Mouse (Mus musculus): ENCODE results near the gene Gtpbp4. TPM values are rescaled to one million over a fixed set of nuclear protein-coding genes. Genes with fewer than 3 reads are reported as not detected.

Gtpbp4 gene
- polyA plus RNA-seq (2015; fragmentation: Nextera tagmentation; extraction: Ambion mirVana): 93.0 and 95.0 TPM in 2 replicates

DNA sequence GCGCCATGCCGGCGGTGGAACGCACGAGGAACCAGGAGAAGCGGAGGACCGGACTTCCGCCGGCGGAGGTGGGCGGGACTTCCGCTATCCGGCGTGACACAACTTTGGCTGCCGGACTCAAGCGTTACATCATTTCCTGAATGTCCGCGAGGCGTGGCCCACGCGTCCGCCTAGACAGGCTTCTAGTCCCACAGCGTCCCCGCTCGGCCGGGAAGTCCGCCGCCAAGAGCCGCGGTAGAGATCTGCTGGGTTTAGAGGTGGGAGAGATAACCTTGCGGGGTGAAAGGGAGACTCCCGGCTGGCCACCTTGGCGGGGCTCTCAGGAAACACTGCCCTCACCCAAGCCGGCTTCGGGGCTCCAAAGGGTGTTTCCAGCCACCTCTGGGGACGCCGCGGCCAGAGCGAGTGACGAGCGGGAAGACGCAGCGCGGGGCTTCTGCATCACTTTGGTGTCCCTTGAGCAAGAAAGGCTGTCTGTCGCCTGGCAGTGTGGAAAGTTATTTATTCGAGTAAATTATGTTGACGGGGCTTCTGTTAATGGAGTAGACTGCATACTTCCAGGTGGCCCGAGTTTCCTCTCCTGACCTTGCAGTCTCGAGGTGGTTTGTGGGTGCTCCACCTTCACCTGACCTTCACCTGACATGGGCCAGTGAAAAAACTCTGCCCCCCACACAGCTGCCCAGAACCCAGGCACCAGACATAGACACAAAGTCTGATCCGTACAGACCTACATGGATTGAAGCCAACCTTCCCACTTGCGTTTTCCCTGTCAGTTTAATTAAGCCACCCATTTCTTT is at the start of gene Gtpbp4:
TSS of gene Gtpbp4 (minus strand) at position 94 of the 797 bp plus-strand sequence.
- Histone ChIP-seq H3K27me3 (no peaks in the 10 kb centered on the region), H3K27ac (peak within 1 kb of the TSS; percentile 69), H3K9me3 (no peaks in the 10 kb centered on the region), H3K4me2 (replicated peaks) (peak within 1 kb of the TSS; percentile 91), H3K9ac (peak within 1 kb of the TSS; percentile 88), H3K4me3 (peak within 1 kb of the TSS; percentile 98), H3K4me1 (peaks cover 12% of the 10 kb centered on the region), H3K36me3 (peaks cover 5% of the 10 kb centered on the region; the same call in 1 of the 2 replicates)
- WGBS: under 1% methylated on average over 51 of the region's 51 CpGs
- peak; percentile 97 for ATAC-seq (ENCODE audit: low FRiP score, low read depth)

GRCm38 (mm10) chr13:9044731-9045130 is 48.8 kb upstream of the Gtpbp4 start:
- no peak overlapping the region for H3K4me3 ChIP-seq

GRCm38 (mm10) chr13:9043289-9044049 is 47.6 kb upstream of the Gtpbp4 start:
- peak; percentile 66; the same call in 1 of the 2 replicates for ATAC-seq (ENCODE audit: low FRiP score, low read depth)
- Histone ChIP-seq H3K4me1 (peaks cover 11% of the 10 kb centered on the region), H3K27me3 (no peaks in the 10 kb centered on the region), H3K9ac (no peak overlapping the region), H3K4me2 (replicated peaks) (no peak overlapping the region), H3K27ac (no peak overlapping the region), H3K36me3 (no peaks in the 10 kb centered on the region), H3K4me3 (no peak overlapping the region), H3K9me3 (no peaks in the 10 kb centered on the region)
- WGBS: 39% methylated on average over 3 of the region's 3 CpGs

More at GRCm38 (mm10) chr13:9044731-9045130, 48.8 kb upstream of the Gtpbp4 start:
- no peaks in the 10 kb centered on the region for H3K9me3 ChIP-seq
- H3K36me3 ChIP-seq: no peaks in the 10 kb centered on the region
- H3K27me3 ChIP-seq: no peaks in the 10 kb centered on the region
- no peak overlapping the region for H3K9ac ChIP-seq
- H3K27ac ChIP-seq: no peak overlapping the region
- no peak for ATAC-seq (ENCODE audit: low FRiP score, low read depth)
- peaks cover 11% of the 10 kb centered on the region for H3K4me1 ChIP-seq
- no peak overlapping the region for H3K4me2 ChIP-seq (replicated peaks)
- 96% methylated on average over 1 of the region's 1 CpGs for WGBS

DNA sequence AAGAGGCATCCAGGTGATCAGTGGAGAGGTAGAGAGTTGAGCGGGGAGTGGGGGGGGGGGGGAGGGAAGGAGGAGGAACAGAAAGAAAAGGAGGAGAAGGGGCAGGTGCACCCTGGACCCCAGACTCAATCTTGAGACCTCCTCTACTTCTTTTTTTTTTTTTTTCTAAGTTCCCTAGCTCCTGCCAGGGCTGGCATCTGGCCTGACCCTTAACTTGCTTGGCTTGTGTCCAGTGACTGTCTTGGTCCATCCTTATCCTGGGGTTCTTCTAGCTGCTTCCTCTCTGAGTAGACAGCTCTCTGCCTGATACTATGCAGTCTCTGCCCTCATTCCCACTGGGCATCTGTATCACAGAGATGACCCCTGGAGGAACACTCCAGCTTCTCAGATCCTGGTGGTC is 44.7 kb upstream of the Gtpbp4 start:
- H3K9ac ChIP-seq: no peak overlapping the region
- ATAC-seq (ENCODE audit: low FRiP score, low read depth): no peak
- H3K27me3 ChIP-seq: no peaks in the 10 kb centered on the region
- H3K4me3 ChIP-seq: no peak overlapping the region
- no peaks in the 10 kb centered on the region for H3K9me3 ChIP-seq
- H3K36me3 ChIP-seq: no peaks in the 10 kb centered on the region
- no peak overlapping the region for H3K4me2 ChIP-seq (replicated peaks)
- 64% methylated on average over 1 of the region's 1 CpGs for WGBS
- H3K4me1 ChIP-seq: peaks cover 11% of the 10 kb centered on the region
- H3K27ac ChIP-seq: no peak overlapping the region

- Histone ChIP-seq H3K9me3 (no peaks in the 10 kb centered on the region), H3K27ac (no peak overlapping the region), H3K4me3 (no peak overlapping the region), H3K36me3 (no peaks in the 10 kb centered on the region), H3K4me1 (no peaks in the 10 kb centered on the region), H3K9ac (no peak overlapping the region), H3K4me2 (replicated peaks) (no peak overlapping the region), H3K27me3 (no peaks in the 10 kb centered on the region)
- WGBS: 83% methylated on average over 8 of the region's 8 CpGs
- no peak for ATAC-seq (ENCODE audit: low FRiP score, low read depth)
Observed at GRCm38 (mm10) chr13:9031996-9032661, 36.2 kb upstream of the Gtpbp4 start.

DNA sequence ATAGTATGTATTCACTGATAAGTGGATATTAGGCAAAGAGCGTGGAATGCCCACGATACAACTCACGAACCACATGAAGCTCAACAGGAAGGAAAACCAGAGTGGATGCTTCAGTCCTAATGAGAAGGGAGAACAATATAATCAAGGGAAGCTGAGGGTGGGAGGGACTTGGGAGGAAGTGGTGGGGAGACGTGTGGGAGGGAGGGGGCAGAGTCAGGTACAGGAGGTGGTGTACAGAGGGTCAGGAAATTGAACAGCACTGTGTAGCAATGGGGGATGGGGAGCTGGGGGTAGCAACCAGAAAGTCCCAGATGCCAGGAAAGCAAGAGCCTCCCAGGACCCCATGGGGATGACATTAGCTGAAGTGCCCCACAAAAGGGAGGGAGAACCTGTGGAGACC is 34.5 kb upstream of the Gtpbp4 start:
- Histone ChIP-seq H3K9me3 (no peaks in the 10 kb centered on the region), H3K36me3 (no peaks in the 10 kb centered on the region), H3K4me2 (replicated peaks) (no peak overlapping the region), H3K9ac (no peak overlapping the region), H3K27me3 (no peaks in the 10 kb centered on the region), H3K4me1 (no peaks in the 10 kb centered on the region), H3K4me3 (no peak overlapping the region), H3K27ac (no peak overlapping the region)
- 83% methylated on average over 4 of the region's 4 CpGs for WGBS
- ATAC-seq (ENCODE audit: low FRiP score, low read depth): no peak

DNA sequence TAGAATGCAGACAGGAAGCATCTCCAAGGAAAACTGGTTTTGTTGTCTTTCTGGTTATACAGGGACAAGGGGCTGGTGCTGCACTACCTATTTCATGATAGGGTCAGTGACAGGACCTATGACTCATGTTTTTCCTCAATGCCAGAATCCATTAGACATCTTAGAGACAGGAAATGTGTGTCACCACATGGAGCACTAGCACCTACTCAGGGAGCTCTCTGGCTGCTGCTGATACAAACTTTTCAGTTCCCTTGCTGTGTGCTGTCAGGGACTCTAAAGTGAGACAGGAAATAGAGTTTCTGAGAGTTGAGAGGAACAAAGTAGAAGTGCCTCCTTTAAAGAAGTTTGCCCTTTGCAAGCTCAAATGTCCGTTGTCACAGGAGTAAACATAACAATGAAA is 31.4 kb upstream of the Gtpbp4 start:
- no peak for ATAC-seq (ENCODE audit: low FRiP score, low read depth)
- H3K4me2 ChIP-seq (replicated peaks): no peak overlapping the region
- no peaks in the 10 kb centered on the region for H3K4me1 ChIP-seq
- WGBS: 71% methylated on average over 1 of the region's 1 CpGs
- no peak overlapping the region for H3K4me3 ChIP-seq
- no peaks in the 10 kb centered on the region for H3K9me3 ChIP-seq
- H3K27ac ChIP-seq: no peak overlapping the region
- no peaks in the 10 kb centered on the region for H3K36me3 ChIP-seq
- H3K27me3 ChIP-seq: no peaks in the 10 kb centered on the region
- no peak overlapping the region for H3K9ac ChIP-seq

- WGBS: 79% methylated on average over 1 of the region's 1 CpGs
- Histone ChIP-seq H3K36me3 (no peaks in the 10 kb centered on the region), H3K27me3 (no peaks in the 10 kb centered on the region), H3K4me1 (no peaks in the 10 kb centered on the region), H3K27ac (no peak overlapping the region), H3K4me2 (replicated peaks) (no peak overlapping the region), H3K9ac (no peak overlapping the region), H3K9me3 (no peaks in the 10 kb centered on the region), H3K4me3 (no peak overlapping the region)
- ATAC-seq (ENCODE audit: low FRiP score, low read depth): no peak
Observed at GRCm38 (mm10) chr13:9022623-9023022, 26.7 kb upstream of the Gtpbp4 start.

- Histone ChIP-seq H3K4me2 (replicated peaks) (no peak overlapping the region), H3K9ac (no peak overlapping the region), H3K4me1 (no peaks in the 10 kb centered on the region), H3K27me3 (no peaks in the 10 kb centered on the region), H3K36me3 (no peaks in the 10 kb centered on the region), H3K27ac (no peak overlapping the region), H3K4me3 (no peak overlapping the region), H3K9me3 (no peaks in the 10 kb centered on the region)
- 81% methylated on average over 7 of the region's 7 CpGs for WGBS
- ATAC-seq (ENCODE audit: low FRiP score, low read depth): no peak
Observed at GRCm38 (mm10) chr13:9021556-9021955, 25.7 kb upstream of the Gtpbp4 start.

GRCm38 (mm10) chr13:9019713-9020112 is 23.8 kb upstream of the Gtpbp4 start:
- 75% methylated on average over 4 of the region's 4 CpGs for WGBS
- H3K4me3 ChIP-seq: no peak overlapping the region

DNA sequence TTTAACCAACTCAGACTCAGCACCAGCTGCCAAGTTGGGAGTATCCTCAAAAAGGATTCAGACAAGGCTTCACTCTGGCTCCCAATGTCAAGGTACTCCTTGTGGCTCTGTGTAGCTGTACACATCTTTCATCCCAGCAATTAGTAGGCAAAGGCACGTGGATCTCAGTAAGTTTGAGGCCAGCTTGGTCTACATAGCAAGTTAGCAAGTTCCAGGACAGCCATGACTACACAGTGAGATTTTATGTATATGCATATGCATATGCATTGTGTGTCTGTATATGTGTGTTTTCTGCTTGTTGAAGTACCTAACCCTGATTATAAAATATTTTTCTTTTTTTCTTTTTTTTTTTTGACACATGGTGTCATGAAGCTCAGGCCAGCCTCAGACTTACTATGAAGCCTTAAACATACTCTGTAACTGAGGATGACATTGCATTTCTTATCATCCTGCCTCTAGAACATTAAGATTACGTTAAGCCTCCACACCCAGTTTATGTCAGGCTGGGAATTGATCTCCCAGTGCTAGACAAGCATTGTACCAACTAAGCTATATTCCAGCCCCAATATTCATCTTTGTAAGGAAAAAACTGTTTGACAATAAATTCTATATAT is 23.2 kb upstream of the Gtpbp4 start:
- H3K9me3 ChIP-seq: no peaks in the 10 kb centered on the region
- H3K36me3 ChIP-seq: no peaks in the 10 kb centered on the region
- no peaks in the 10 kb centered on the region for H3K4me1 ChIP-seq
- 70% methylated on average over 2 of the region's 2 CpGs for WGBS
- H3K4me2 ChIP-seq (replicated peaks): no peak overlapping the region
- H3K4me3 ChIP-seq: no peak overlapping the region
- no peak overlapping the region for H3K27ac ChIP-seq
- no peak for ATAC-seq (ENCODE audit: low FRiP score, low read depth)
- H3K27me3 ChIP-seq: no peaks in the 10 kb centered on the region
- no peak overlapping the region for H3K9ac ChIP-seq

More at GRCm38 (mm10) chr13:9019713-9020112, 23.8 kb upstream of the Gtpbp4 start:
- Histone ChIP-seq H3K36me3 (no peaks in the 10 kb centered on the region), H3K9ac (no peak overlapping the region), H3K4me2 (replicated peaks) (no peak overlapping the region), H3K27me3 (no peaks in the 10 kb centered on the region), H3K9me3 (no peaks in the 10 kb centered on the region), H3K27ac (no peak overlapping the region), H3K4me1 (no peaks in the 10 kb centered on the region)
- ATAC-seq (ENCODE audit: low FRiP score, low read depth): no peak

DNA sequence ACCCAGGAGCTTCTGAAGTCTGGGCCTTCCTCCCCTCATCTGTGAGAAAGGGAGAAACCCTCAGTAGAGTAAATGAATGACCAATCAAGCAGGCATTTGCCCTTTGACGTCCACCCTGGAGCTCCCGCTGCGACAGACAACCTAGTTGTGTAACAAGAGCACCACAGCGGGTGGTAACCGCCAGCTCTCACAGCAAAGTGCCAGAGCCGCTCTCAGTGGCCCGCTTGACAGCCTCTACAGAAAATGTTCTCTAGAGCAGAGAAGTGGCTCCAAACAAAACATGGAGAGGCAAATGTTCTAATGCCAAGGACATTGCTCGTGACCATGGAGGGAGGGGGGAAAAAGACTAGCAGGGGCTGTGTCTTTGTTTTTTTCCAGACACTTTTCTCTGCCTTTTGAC is 21.3 kb upstream of the Gtpbp4 start:
- Histone ChIP-seq H3K4me1 (no peaks in the 10 kb centered on the region), H3K4me2 (replicated peaks) (no peak overlapping the region), H3K27ac (no peak overlapping the region), H3K4me3 (no peak overlapping the region), H3K9ac (no peak overlapping the region), H3K9me3 (no peaks in the 10 kb centered on the region), H3K36me3 (no peaks in the 10 kb centered on the region), H3K27me3 (no peaks in the 10 kb centered on the region)
- WGBS: 6% methylated on average over 8 of the region's 8 CpGs
- no peak for ATAC-seq (ENCODE audit: low FRiP score, low read depth)
